Mouse (Mus musculus): ENCODE measurements at regions not wholly inside any gene's neighbourhood (a gene's known extent, or its start where the extent isn't known, plus 50 kb on each side); places are given as distances from the start of the nearest gene placed in this dataset.

DNA sequence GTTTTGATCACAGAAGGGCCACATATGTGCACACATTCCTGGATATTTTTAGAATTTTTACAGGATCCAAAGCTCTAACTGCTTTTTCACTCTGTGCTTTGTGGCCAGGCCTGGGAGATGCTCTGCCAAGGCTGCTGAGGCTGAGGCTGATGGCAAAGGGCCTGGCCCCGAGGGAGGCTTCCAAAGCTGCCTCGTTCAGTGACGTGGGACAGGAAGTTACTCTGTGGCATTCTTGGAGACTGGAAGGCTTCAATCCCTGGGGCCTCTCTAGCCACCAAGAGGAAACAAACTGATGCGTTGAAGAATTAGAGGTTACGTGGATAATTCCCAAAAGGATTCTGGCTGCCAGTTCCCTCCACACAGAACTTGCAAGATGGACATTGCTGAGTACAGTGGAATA lies 112.8 kb downstream of the Sec61b start:
- no peak for TF ChIP-seq CTCF (IDR thresholded peaks at IDR 0.05; ENCODE audit: low read depth, low read length)
- no peak for TF ChIP-seq POLR2A (IDR thresholded peaks at IDR 0.05; ENCODE audit: borderline replicate concordance, low read depth, low read length)
